Mouse (Mus musculus): ENCODE data around the gene Gm42957. TPM values are rescaled to one million over a fixed set of nuclear protein-coding genes. Genes with fewer than 3 reads are reported as not detected.
A peak's percentile ranks its signal among the peaks of the same experiment; 100 is the strongest.
"Not testable (repeated sequence)": the region's sequence is repeated elsewhere in the genome, so short reads cannot be mapped to it uniquely, and the experiment has no call there.

The Gm42957 gene
- polyA plus RNA-seq, 1 experiment from 2014 or later: 0.14 TPM

GRCm38 (mm10) chr3:96636448-96636847 is 1.2 kb downstream of the Gm42957 start:
- Histone ChIP-seq H3K9me3 (replicated peaks; ENCODE audit: control insufficient read depth, low read length) (no peaks in the 10 kb centered on the region), H3K4me2 (ENCODE audit: low read depth, low read length) (peak overlapping the region; percentile 74), H3K4me3 (ENCODE audit: low read length) (peak overlapping the region; percentile 88), H3K27me3 (ENCODE audit: control insufficient read depth, insufficient read depth, low read length) (no peaks in the 10 kb centered on the region), H3K27ac (ENCODE audit: low read length) (no peak overlapping the region), H3K4me1 (ENCODE audit: control insufficient read depth, insufficient read depth, low read length) (peaks cover 15% of the 10 kb centered on the region), H3K9ac (ENCODE audit: low read length) (peak overlapping the region; percentile 98), H3K36me3 (ENCODE audit: control insufficient read depth, insufficient read depth) (peaks cover 31% of the 10 kb centered on the region)
- whole genome bisulfite sequencing: 66% methylated on average over 11 of the region's 11 CpGs
- ATAC-seq (replicated peaks; ENCODE audit: extremely low read depth, insufficient read depth, low FRiP score): no peak

- H3K27me3 ChIP-seq (ENCODE audit: control insufficient read depth, insufficient read depth, low read length): no peaks in the 10 kb centered on the region
- WGBS: 92% methylated on average over 1 of the region's 1 CpGs
- no peaks in the 10 kb centered on the region for H3K9me3 ChIP-seq (replicated peaks; ENCODE audit: control insufficient read depth, low read length)
- H3K36me3 ChIP-seq (ENCODE audit: control insufficient read depth, insufficient read depth): peaks cover 33% of the 10 kb centered on the region
- H3K9ac ChIP-seq (ENCODE audit: low read length): no peak overlapping the region
- no peak overlapping the region for H3K27ac ChIP-seq (ENCODE audit: low read length)
- H3K4me2 ChIP-seq (ENCODE audit: low read depth, low read length): no peak overlapping the region
- H3K4me1 ChIP-seq (ENCODE audit: control insufficient read depth, insufficient read depth, low read length): peaks cover 15% of the 10 kb centered on the region
- no peak for ATAC-seq (replicated peaks; ENCODE audit: extremely low read depth, insufficient read depth, low FRiP score)
- H3K4me3 ChIP-seq (ENCODE audit: low read length): no peak overlapping the region
Measured at GRCm38 (mm10) chr3:96639219-96639618, 3.9 kb downstream of the Gm42957 start.

DNA sequence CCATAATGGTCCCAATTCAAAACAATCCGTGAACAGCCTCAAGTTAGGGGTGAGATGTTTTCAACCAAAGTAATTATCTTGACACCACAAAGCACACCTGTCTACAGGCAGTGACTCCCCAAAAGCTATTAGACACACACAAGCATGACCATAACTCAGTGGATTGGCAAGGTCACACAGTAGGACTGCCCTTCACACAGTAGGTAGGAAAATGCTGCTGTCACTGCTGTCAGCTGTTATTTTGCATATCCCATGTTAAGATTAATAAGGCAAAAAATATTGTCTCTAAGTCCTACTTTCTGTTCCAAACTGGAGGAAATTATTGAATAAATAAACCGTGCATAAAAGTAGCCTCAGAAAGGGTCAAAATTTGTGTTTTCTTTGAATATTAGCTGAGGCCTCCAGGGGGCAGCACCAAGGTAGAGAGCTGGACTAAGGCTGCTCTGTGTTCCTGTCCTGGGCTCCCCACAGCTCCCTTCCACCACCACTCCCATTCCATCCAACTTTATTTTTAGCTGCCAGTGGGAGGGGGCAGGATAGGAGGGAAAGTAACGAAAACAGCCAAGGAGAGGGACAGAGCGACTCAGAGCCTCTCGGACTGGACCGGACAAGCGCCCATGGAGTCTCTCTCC is 9.9 kb downstream of the Gm42957 start, which contains the start of gene Itga10:
Gene Itga10 (plus strand): TSS at position 567 of the 632 bp plus-strand sequence.
- Histone ChIP-seq H3K27me3 (ENCODE audit: control insufficient read depth, insufficient read depth, low read length) (no peaks in the 10 kb centered on the region), H3K4me1 (ENCODE audit: control insufficient read depth, insufficient read depth, low read length) (peaks cover 9% of the 10 kb centered on the region), H3K27ac (ENCODE audit: low read length) (0 out of 2 replicates have a peak within 1 kb of the TSS, but pooled peaks have one; percentile 44), H3K36me3 (ENCODE audit: control insufficient read depth, insufficient read depth) (peaks cover 24% of the 10 kb centered on the region), H3K4me3 (ENCODE audit: low read length) (peak within 1 kb of the TSS; percentile 25; the same call in 1 of the 2 replicates), H3K9ac (ENCODE audit: low read length) (0 out of 2 replicates have a peak within 1 kb of the TSS, but pooled peaks have one; percentile 27), H3K4me2 (ENCODE audit: low read depth, low read length) (peak within 1 kb of the TSS; percentile 45), H3K9me3 (replicated peaks; ENCODE audit: control insufficient read depth, low read length) (no peaks in the 10 kb centered on the region)
- WGBS: 43% methylated on average over 7 of the region's 7 CpGs
- peak; percentile 87 for ATAC-seq (replicated peaks; ENCODE audit: extremely low read depth, insufficient read depth, low FRiP score)

DNA sequence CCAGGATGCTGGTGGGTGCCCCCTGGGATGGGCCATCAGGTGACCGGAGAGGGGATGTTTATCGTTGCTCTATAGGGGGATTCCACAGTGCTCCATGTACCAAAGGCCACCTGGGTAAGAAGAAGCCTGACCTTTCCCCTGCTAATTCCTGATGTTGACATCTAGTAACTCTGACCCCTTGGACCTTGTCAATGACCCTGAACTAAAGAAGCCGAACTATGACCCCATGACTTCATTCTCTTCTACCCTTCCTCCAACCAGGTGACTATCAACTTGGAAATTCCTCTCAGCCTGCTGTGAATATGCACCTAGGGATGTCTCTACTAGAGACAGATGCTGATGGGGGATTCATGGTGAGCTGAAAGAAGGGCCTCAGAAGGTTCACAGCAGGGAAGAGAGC is 12.1 kb downstream of the Gm42957 start:
- WGBS: 84% methylated on average over 3 of the region's 3 CpGs
- Histone ChIP-seq H3K4me3 (ENCODE audit: low read length) (no peak overlapping the region), H3K9ac (ENCODE audit: low read length) (no peak overlapping the region), H3K4me2 (ENCODE audit: low read depth, low read length) (no peak overlapping the region), H3K27me3 (ENCODE audit: control insufficient read depth, insufficient read depth, low read length) (no peaks in the 10 kb centered on the region), H3K27ac (ENCODE audit: low read length) (no peak overlapping the region), H3K9me3 (replicated peaks; ENCODE audit: control insufficient read depth, low read length) (no peaks in the 10 kb centered on the region), H3K36me3 (ENCODE audit: control insufficient read depth, insufficient read depth) (peaks cover 16% of the 10 kb centered on the region), H3K4me1 (ENCODE audit: control insufficient read depth, insufficient read depth, low read length) (peaks cover 9% of the 10 kb centered on the region)
- no peak for ATAC-seq (replicated peaks; ENCODE audit: extremely low read depth, insufficient read depth, low FRiP score)

DNA sequence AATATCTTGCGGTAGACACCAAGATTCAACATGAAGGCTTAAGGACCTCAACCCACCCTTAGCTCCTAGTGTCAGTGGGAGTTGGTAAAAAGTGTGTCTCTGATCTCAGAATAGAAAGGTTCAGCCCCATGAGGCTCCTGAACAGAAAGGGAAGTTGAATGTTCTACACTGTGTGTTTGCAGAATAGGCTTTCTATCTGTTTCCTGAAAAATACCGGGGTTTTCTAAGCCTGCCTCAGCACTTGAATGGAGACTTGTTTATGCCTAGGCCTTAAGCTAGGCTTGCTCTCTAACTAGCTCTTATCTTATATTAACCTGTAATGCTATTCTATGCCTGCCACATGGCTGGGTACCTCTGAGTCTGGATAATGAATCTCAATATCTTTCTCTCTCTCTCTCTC is 25.6 kb downstream of the Gm42957 start:
- ATAC-seq (replicated peaks; ENCODE audit: extremely low read depth, insufficient read depth, low FRiP score): no peak
- Histone ChIP-seq H3K9me3 (replicated peaks; ENCODE audit: control insufficient read depth, low read length) (no peaks in the 10 kb centered on the region), H3K4me2 (ENCODE audit: low read depth, low read length) (no peak overlapping the region), H3K27ac (ENCODE audit: low read length) (no peak overlapping the region), H3K9ac (ENCODE audit: low read length) (no peak overlapping the region), H3K4me1 (ENCODE audit: control insufficient read depth, insufficient read depth, low read length) (peaks cover 9% of the 10 kb centered on the region), H3K4me3 (ENCODE audit: low read length) (no peak overlapping the region), H3K36me3 (ENCODE audit: control insufficient read depth, insufficient read depth) (no peaks in the 10 kb centered on the region), H3K27me3 (ENCODE audit: control insufficient read depth, insufficient read depth, low read length) (no peaks in the 10 kb centered on the region)
- WGBS: 71% methylated on average over 2 of the region's 2 CpGs

DNA sequence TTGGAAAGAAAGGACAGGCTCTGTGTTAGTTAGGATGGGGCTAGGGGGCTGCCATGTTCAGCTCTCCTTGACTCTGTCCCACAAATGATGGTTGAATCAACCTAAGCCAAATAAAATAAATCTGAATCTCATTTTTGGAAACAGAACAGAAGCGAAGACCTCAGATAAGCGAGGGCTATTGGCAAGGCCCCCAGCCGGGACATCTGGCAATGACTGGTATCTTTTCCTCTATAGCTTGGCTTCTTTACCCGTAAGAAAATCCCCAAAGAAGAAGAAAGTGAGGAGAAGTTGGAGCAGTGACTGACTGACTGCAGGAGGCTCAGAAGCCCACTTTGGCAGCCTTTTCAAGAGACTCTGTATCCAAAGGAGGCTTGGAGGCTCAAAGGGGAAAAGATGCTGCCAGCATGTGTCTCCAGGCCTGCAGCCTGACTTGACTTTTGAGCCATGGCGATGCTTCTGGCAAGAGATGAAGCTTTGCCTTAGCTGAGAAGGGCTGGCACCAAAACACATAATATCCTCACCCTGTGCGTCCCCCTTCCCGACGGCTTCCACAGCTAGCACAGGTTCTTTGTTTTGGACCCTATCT is 27.6 kb downstream of the Gm42957 start:
- Histone ChIP-seq H3K27ac (ENCODE audit: low read length) (no peak overlapping the region), H3K4me2 (ENCODE audit: low read depth, low read length) (peak overlapping the region; percentile 75), H3K4me1 (ENCODE audit: control insufficient read depth, insufficient read depth, low read length) (peaks cover 9% of the 10 kb centered on the region), H3K36me3 (ENCODE audit: control insufficient read depth, insufficient read depth) (no peaks in the 10 kb centered on the region), H3K27me3 (ENCODE audit: control insufficient read depth, insufficient read depth, low read length) (no peaks in the 10 kb centered on the region), H3K9ac (ENCODE audit: low read length) (no peak overlapping the region), H3K4me3 (ENCODE audit: low read length) (no peak overlapping the region; the same call in 1 of the 2 replicates), H3K9me3 (replicated peaks; ENCODE audit: control insufficient read depth, low read length) (no peaks in the 10 kb centered on the region)
- WGBS: 49% methylated on average over 8 of the region's 8 CpGs
- 0 out of 2 replicates have a peak, but pooled peaks have one; percentile 10 for ATAC-seq (replicated peaks; ENCODE audit: extremely low read depth, insufficient read depth, low FRiP score)

DNA sequence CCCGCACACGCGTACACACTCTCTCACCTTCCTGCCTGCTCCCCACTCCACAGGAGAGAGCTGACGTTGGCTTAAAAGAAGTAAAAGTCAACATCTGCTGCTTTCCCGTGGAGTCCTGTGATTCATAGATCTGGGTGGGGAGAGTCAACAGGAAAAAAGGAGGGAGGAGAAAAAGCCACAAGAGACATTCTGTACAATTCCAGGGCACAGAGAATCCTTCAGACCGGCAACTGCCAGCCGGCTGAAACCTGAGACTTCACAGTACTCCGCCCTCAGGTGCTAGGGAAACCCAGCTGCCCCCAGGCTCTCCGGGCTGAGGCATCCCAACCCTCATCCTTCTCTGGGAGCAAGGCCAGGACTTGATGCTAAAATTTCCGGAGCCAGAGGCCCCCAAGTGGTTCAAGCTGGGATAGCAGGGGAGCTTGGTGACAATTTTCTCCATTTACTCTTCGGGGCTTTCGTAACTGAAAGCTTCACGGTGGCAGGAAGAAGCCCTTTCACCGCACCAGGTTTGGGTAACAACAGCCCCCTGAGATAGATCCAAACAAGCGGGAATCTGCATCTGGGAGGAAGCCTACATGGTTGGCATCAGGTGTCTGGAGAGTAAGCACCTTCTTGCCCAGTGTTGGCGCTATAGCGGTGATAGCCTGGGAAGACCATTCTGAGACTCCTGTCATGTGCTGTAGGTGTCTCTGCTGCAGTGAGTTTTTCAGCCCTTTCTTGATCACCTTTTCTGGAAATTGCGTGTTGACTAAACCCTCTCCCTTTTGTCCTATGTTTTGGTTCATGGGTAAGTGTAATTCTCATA is 28.4 kb downstream of the Gm42957 start:
- peak overlapping the region; percentile 64 for H3K9ac ChIP-seq (ENCODE audit: low read length)
- H3K36me3 ChIP-seq (ENCODE audit: control insufficient read depth, insufficient read depth): no peaks in the 10 kb centered on the region
- peaks cover 9% of the 10 kb centered on the region for H3K4me1 ChIP-seq (ENCODE audit: control insufficient read depth, insufficient read depth, low read length)
- H3K4me2 ChIP-seq (ENCODE audit: low read depth, low read length): peak overlapping the region; percentile 75
- no peaks in the 10 kb centered on the region for H3K9me3 ChIP-seq (replicated peaks; ENCODE audit: control insufficient read depth, low read length)
- peak overlapping the region; percentile 45 for H3K4me3 ChIP-seq (ENCODE audit: low read length)
- no peak overlapping the region for H3K27ac ChIP-seq (ENCODE audit: low read length)
- ATAC-seq (replicated peaks; ENCODE audit: extremely low read depth, insufficient read depth, low FRiP score): peak; percentile 74
- H3K27me3 ChIP-seq (ENCODE audit: control insufficient read depth, insufficient read depth, low read length): no peaks in the 10 kb centered on the region
- 3% methylated on average over 18 of the region's 18 CpGs for WGBS

DNA sequence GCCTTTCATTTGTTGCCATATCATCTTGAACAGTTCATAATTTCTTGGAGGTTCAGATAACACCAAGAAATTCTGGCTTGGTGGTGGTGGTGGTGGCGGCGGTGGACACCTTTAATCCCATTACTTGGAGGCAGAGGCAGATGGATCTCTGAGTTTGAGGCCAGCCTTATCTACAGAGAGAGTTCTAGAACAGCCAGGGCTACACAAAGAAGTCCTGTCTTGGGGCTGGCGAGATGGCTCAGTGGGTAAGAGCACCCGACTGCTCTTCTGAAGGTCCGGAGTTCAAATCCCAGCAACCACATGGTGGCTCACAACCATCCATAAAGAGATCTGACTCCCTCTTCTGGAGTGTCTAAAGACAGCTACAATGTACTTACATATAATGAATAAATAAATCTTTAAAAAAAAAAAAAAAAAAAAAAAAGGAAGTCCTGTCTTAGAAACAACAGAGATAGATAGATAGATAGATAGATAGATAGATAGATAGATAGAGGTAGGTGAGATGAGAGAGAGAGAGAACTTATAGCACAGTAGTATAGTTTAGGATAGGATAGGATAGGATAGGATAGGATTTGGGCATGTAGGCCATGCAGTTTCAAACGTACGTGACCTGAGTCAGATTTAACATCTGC is 30.6 kb downstream of the Gm42957 start:
- not testable (repeated sequence) for H3K9ac ChIP-seq (ENCODE audit: low read length); H3K4me3 ChIP-seq (ENCODE audit: low read length); H3K9me3 ChIP-seq (replicated peaks; ENCODE audit: control insufficient read depth, low read length); ATAC-seq (replicated peaks; ENCODE audit: extremely low read depth, insufficient read depth, low FRiP score); H3K27ac ChIP-seq (ENCODE audit: low read length); H3K27me3 ChIP-seq (ENCODE audit: control insufficient read depth, insufficient read depth, low read length); H3K4me2 ChIP-seq (ENCODE audit: low read depth, low read length); H3K36me3 ChIP-seq (ENCODE audit: control insufficient read depth, insufficient read depth)
- peaks cover 13% of the 10 kb centered on the region for H3K4me1 ChIP-seq (ENCODE audit: control insufficient read depth, insufficient read depth, low read length)
- WGBS: 85% methylated on average over 7 of the region's 7 CpGs
